ENCODE assay signal across 11 mouse cellular contexts in genomic region chr17:10359466-10359865, GRCm38 (mm10). TPM values are rescaled to one million over a fixed set of nuclear protein-coding genes. Genes with fewer than 3 reads are reported as not detected.
DNase-seq lines count a peak whose midpoint lies in the region; ATAC-seq and TF ChIP-seq lines count a peak whose summit lies in the region.
"Had no signal": no experiment of that assay in that cellular context is flagged by ENCODE, and none has a peak within 500 bp of the region (broad histone marks: within the 10 kb centered on the region; RNA-seq: fewer than 3 reads in every experiment).

No protein-coding gene starts in this region.

- H3K27me3 ChIP-seq in heart, embryonic 10.5 days (ENCODE audit: insufficient read depth, poor library complexity, severe bottlenecking): no peaks in the 10 kb centered on the region
- no peaks in the 10 kb centered on the region for H3K27me3 ChIP-seq in liver, embryonic 14.5 days (ENCODE audit: control insufficient read depth, insufficient read depth, low read length)

- H3K4me2 ChIP-seq in liver, embryonic 14.5 days (ENCODE audit: low read depth): no peak overlapping the region

- peak; percentile 28 for ATAC-seq in liver, embryonic 14.5 days (ENCODE audit: insufficient read depth)
- ATAC-seq: intestine, postnatal 0 days had no signal

- no peak for TF ChIP-seq CTCF in liver, embryonic 14.5 days (IDR thresholded peaks at IDR 0.05; ENCODE audit: low read depth)

- H3K36me3 ChIP-seq in heart, embryonic 10.5 days: no peaks in the 10 kb centered on the region
- H3K36me3 ChIP-seq in liver, embryonic 14.5 days (replicated peaks; ENCODE audit: control insufficient read depth, insufficient read depth, low read depth): no peaks in the 10 kb centered on the region

- H3K4me1 ChIP-seq in heart, embryonic 10.5 days: peaks cover 63% of the 10 kb centered on the region
- peaks cover 0 to 6% of the 10 kb centered on the region in 2 experiments; a peak in 2 of 4 replicates for H3K4me1 ChIP-seq in liver, embryonic 14.5 days (replicated peaks; ENCODE audit: control insufficient read depth in 2 of 2, insufficient read depth in 2 of 2, low read length in 1 of 2)

- peak; percentile 8 to 22 for DNase-seq in kidney, postnatal 36 days
- DNase-seq in kidney, postnatal 14 days: no peak
- peak; percentile 23 for DNase-seq in adrenal gland, postnatal 25 days
- DNase-seq in heart, embryonic 10.5 days (ENCODE audit: low spot score): peak; percentile 79
- DNase-seq in liver, embryonic 14.5 days (ENCODE audit: low read depth in 3 of 3, low spot score in 3 of 3): peak; percentile 10 to 19 (median 13)
- no peak for DNase-seq in testis, postnatal 14 days (ENCODE audit: low spot score)
- DNase-seq in retina, embryonic 14.5 days (ENCODE audit: low spot score): no peak
- DNase-seq: cerebellum, adult 9-10 months; gastrocnemius, postnatal 25 days had no signal

- H3K9me3 ChIP-seq in heart, embryonic 10.5 days: no peaks in the 10 kb centered on the region
- H3K9me3 ChIP-seq in liver, embryonic 14.5 days (ENCODE audit: control insufficient read depth, low read length): no peaks in the 10 kb centered on the region

- no peak for TF ChIP-seq EP300 in liver, embryonic 14.5 days (IDR thresholded peaks at IDR 0.05; ENCODE audit: low read depth)

- peak overlapping the region; percentile 27; the same call in 1 of the 2 replicates for H3K4me3 ChIP-seq in heart, embryonic 10.5 days
- no peak overlapping the region for H3K4me3 ChIP-seq in liver, embryonic 14.5 days (ENCODE audit: insufficient read depth in 1 of 2, low read depth in 2 of 2, low read length in 2 of 2)

- peak overlapping the region; percentile 87 for H3K27ac ChIP-seq in heart, embryonic 10.5 days
- H3K27ac ChIP-seq in liver, embryonic 14.5 days: no peak overlapping the region
- H3K27ac ChIP-seq: stomach, postnatal 0 days had no signal

- WGBS in heart, embryonic 10.5 days: 12% methylated on average over 14 of the region's 14 CpGs
- 19% methylated on average over 14 of the region's 14 CpGs for WGBS in liver, embryonic 14.5 days (ENCODE audit: insufficient replicate concordance)

- H3K9ac ChIP-seq in liver, embryonic 14.5 days (replicated peaks): no peak overlapping the region

RNA-seq across cellular contexts. Expression of gene Qk, which starts 39.8 kb away (rescaled TPM):
- total RNA-seq in adrenal gland, postnatal 25 days (2021): 189 and 200 TPM in 2 replicates
- 39.3 and 44.5 TPM in 2 replicates for polyA plus RNA-seq in heart, embryonic 10.5 days (2016; fragmentation: Nextera tagmentation; extraction: Ambion mirVana)
- polyA plus RNA-seq in liver, embryonic 14.5 days (2012; rRNA removed): 22.1 and 29.4 TPM in 2 replicates
- polyA plus RNA-seq in liver, embryonic 14.5 days (2014; fragmentation: Nextera tagmentation; extraction: Ambion mirVana): 9.5 and 10.2 TPM in 2 replicates

Comparison
In these comparisons a context has a peak if more than half of its experiments do, and no peak if none do; other contexts are left out.
1. DNase-seq: peak in kidney, postnatal 36 days (2 of 2), adrenal gland, postnatal 25 days (single experiment), heart, embryonic 10.5 days (single experiment) and liver, embryonic 14.5 days (3 of 3); none in kidney, postnatal 14 days (single experiment), testis, postnatal 14 days (single experiment) and retina, embryonic 14.5 days (single experiment).